Comparison of ENCODE assay signal across 9 mouse cellular contexts in the genomic region with DNA sequence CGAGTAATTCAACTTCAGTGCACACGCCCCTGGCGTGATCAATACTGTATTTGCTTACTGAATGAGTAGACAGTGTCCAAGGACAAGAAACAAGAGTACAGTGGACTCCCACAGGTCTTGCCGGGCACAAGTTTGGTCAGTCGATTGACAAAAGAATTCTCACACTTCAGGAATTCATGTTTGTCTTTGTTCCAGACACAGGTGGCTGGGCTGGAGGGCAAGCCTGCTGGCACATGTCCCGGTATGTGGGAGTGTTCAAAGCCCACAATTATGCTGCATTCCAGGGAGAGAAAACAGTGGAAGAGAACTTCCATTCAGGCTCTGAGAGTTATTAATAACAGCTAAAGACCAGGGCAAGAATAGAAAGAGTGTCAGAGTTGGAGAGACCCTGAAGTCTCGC. TPM values are rescaled to one million over a fixed set of nuclear protein-coding genes. Genes with fewer than 3 reads are reported as not detected.
DNase-seq lines count a peak whose midpoint lies in the region.
"Had no signal": no experiment of that assay in that cellular context is flagged by ENCODE, and none has a peak within 500 bp of the region (broad histone marks: within the 10 kb centered on the region; RNA-seq: fewer than 3 reads in every experiment).

No protein-coding gene starts in this region.

- DNase-seq in adrenal gland, postnatal 10 days: peak; percentile 31
- DNase-seq in adrenal gland, adult 8-10 months: no peak
- peak; percentile 69 for DNase-seq in NIH3T3 (ENCODE audit: low read depth)
- DNase-seq in gonadal fat pad, adult 2 months (ENCODE audit: low read depth): peak; percentile 61
- DNase-seq in kidney, postnatal 10 days: peak; percentile 89
- peak; percentile 63 for DNase-seq in mesoderm, embryonic 11.5 days (ENCODE audit: low read depth, low spot score)
- no peak for DNase-seq in right cerebral cortex, adult 18-20 months
- no peak for DNase-seq in T-cell, adult 2 months (ENCODE audit: low spot score)

RNA-seq across cellular contexts. Expression of a gene that starts 6.0 kb away (rescaled TPM):
- 1 to 10 TPM; 1.7 to 2.0 TPM for total RNA-seq in adrenal gland, postnatal 10 days (2021)
- under 1 TPM in 3 of 4 experiments, not detected in 1; 0.45 to 0.65 (median 0.62) TPM for total RNA-seq in adrenal gland, adult 8-10 months (2022)
- 1.1 and 1.7 TPM in 2 replicates for polyA plus RNA-seq in gonadal fat pad, adult 2 months (2012; rRNA removed)

RNA-seq across cellular contexts. Expression of a gene that starts 34.8 kb away (rescaled TPM):
- 10 to 100 TPM; 31.6 to 39.5 TPM for total RNA-seq in adrenal gland, postnatal 10 days (2021)
- 10 to 100 TPM; 23.4 to 37.3 (median 27.2) TPM for total RNA-seq in adrenal gland, adult 8-10 months (2022)
- polyA plus RNA-seq in gonadal fat pad, adult 2 months (2012; rRNA removed): 4.1 and 5.0 TPM in 2 replicates

RNA-seq across cellular contexts. Expression of a gene that starts 35.2 kb away (rescaled TPM):
- total RNA-seq in adrenal gland, postnatal 10 days (2021): 10 to 100 TPM in 1 of 2 experiments, 1 to 10 TPM in 1; 8.4 to 13.0 TPM
- 10 to 100 TPM in 3 of 4 experiments, 1 to 10 TPM in 1; 8.8 to 25.1 (median 17.5) TPM for total RNA-seq in adrenal gland, adult 8-10 months (2022)
- polyA plus RNA-seq in gonadal fat pad, adult 2 months (2012; rRNA removed): 4.3 and 4.5 TPM in 2 replicates
- polyA plus RNA-seq: neural tube, embryonic 11.5 days had no signal

Comparison
In these comparisons a context has a peak if more than half of its experiments do, and no peak if none do; other contexts are left out.
1. DNase-seq: peak in adrenal gland, postnatal 10 days (single experiment), NIH3T3 (single experiment), gonadal fat pad, adult 2 months (single experiment), kidney, postnatal 10 days (single experiment) and mesoderm, embryonic 11.5 days (single experiment); none in adrenal gland, adult 8-10 months (single experiment), right cerebral cortex, adult 18-20 months (single experiment) and T-cell, adult 2 months (single experiment).